In genomic region chr7:102425933-102426685, GRCm38 (mm10) we compare ENCODE assay signal across 16 mouse cellular contexts. TPM values are rescaled to one million over a fixed set of nuclear protein-coding genes. Genes with fewer than 3 reads are reported as not detected.
DNase-seq lines count a peak whose midpoint lies in the region; ATAC-seq and TF ChIP-seq lines count a peak whose summit lies in the region.
"Had no signal": no experiment of that assay in that cellular context is flagged by ENCODE, and none has a peak within 500 bp of the region (broad histone marks: within the 10 kb centered on the region; RNA-seq: fewer than 3 reads in every experiment).

No protein-coding gene starts in this region.

- no peaks in the 10 kb centered on the region; the same call in 1 of the 2 replicates for H3K36me3 ChIP-seq in lung, postnatal 0 days (ENCODE audit: insufficient read depth, low read length)
- H3K36me3 ChIP-seq in liver, embryonic 14.5 days (replicated peaks; ENCODE audit: control insufficient read depth, insufficient read depth, low read depth), result peaks cover 1% of the 10 kb centered on the region; the same call in 1 of the 2 replicates

- no peak for TF ChIP-seq CTCF in lung, postnatal 0 days (IDR thresholded peaks at IDR 0.05)
- no peak for TF ChIP-seq CTCF in bone marrow macrophage, adult 2 months (IDR thresholded peaks at IDR 0.05; ENCODE audit: low read depth, low read length)
- TF ChIP-seq CTCF in liver, embryonic 14.5 days (IDR thresholded peaks at IDR 0.05; ENCODE audit: low read depth), result no peak
- TF ChIP-seq CTCF in layer of hippocampus, adult 2 months (conservative IDR thresholded peaks at IDR 0.05), result no peak

- no peak overlapping the region for H3K27ac ChIP-seq in lung, postnatal 0 days (ENCODE audit: low read length)
- peak overlapping the region; percentile 83 for H3K27ac ChIP-seq in bone marrow macrophage, adult 2 months (ENCODE audit: insufficient read depth, low read depth, low read length)
- H3K27ac ChIP-seq in liver, embryonic 14.5 days, result no peak overlapping the region
- H3K27ac ChIP-seq in layer of hippocampus, adult 2 months, result no peak overlapping the region
- H3K27ac ChIP-seq: embryonic facial prominence, embryonic 15.5 days had no signal

- no peak overlapping the region for H3K4me2 ChIP-seq in lung, postnatal 0 days (replicated peaks; ENCODE audit: low read depth, low read length)
- H3K4me2 ChIP-seq in liver, embryonic 14.5 days (ENCODE audit: low read depth), result peak overlapping the region; percentile 6; the same call in 1 of the 2 replicates
- H3K4me2 ChIP-seq: embryonic facial prominence, embryonic 15.5 days had no signal

- no peak for TF ChIP-seq POLR2A in bone marrow macrophage, adult 2 months (IDR thresholded peaks at IDR 0.05; ENCODE audit: borderline replicate concordance, low read depth, low read length)

- no peaks in the 10 kb centered on the region for H3K9me3 ChIP-seq in lung, postnatal 0 days (ENCODE audit: low read length)
- no peaks in the 10 kb centered on the region for H3K9me3 ChIP-seq in liver, embryonic 14.5 days (ENCODE audit: control insufficient read depth, low read length)
- H3K9me3 ChIP-seq: embryonic facial prominence, embryonic 15.5 days had no signal

- no peak for TF ChIP-seq EP300 in lung, postnatal 0 days (IDR thresholded peaks at IDR 0.05)
- no peak for TF ChIP-seq EP300 in liver, embryonic 14.5 days (IDR thresholded peaks at IDR 0.05; ENCODE audit: low read depth)

- peak; percentile 22 for DNase-seq in lung, postnatal 0 days (ENCODE audit: low spot score)
- no peak for DNase-seq in lung, postnatal 25 days (ENCODE audit: low spot score)
- no peak for DNase-seq in liver, embryonic 14.5 days (ENCODE audit: low read depth in 3 of 3, low spot score in 3 of 3)
- DNase-seq in thymus, postnatal 14 days, result peak; percentile 40
- DNase-seq in layer of hippocampus, adult 2 months (ENCODE audit: low spot score in 2 of 2), result no peak
- no peak for DNase-seq in right cerebral cortex, postnatal 14 days
- DNase-seq in gastrocnemius, postnatal 4 days (ENCODE audit: low spot score in 2 of 2), result no peak
- DNase-seq: cerebellum, postnatal 14 days; kidney, adult 8-10 months; right cerebral cortex, postnatal 4 days had no signal

- H3K27me3 ChIP-seq in lung, postnatal 0 days (replicated peaks; ENCODE audit: insufficient read depth, low read length), result no peaks in the 10 kb centered on the region
- H3K27me3 ChIP-seq in liver, embryonic 14.5 days (ENCODE audit: control insufficient read depth, insufficient read depth, low read length), result no peaks in the 10 kb centered on the region
- H3K27me3 ChIP-seq: embryonic facial prominence, embryonic 15.5 days had no signal

- ATAC-seq in lung, postnatal 0 days, result no peak
- ATAC-seq in liver, embryonic 14.5 days (ENCODE audit: insufficient read depth), result no peak

- WGBS in lung, postnatal 0 days, result 38% methylated on average over 6 of the region's 6 CpGs
- WGBS in liver, embryonic 14.5 days (ENCODE audit: insufficient replicate concordance), result 37% methylated on average over 6 of the region's 6 CpGs

- H3K4me3 ChIP-seq in lung, postnatal 0 days (ENCODE audit: low read depth, low read length), result no peak overlapping the region
- peak overlapping the region; percentile 39 for H3K4me3 ChIP-seq in bone marrow macrophage, adult 2 months (ENCODE audit: insufficient read depth, low read length)
- H3K4me3 ChIP-seq in liver, embryonic 14.5 days (ENCODE audit: insufficient read depth in 1 of 2, low read depth in 2 of 2, low read length in 2 of 2), result no peak overlapping the region
- H3K4me3 ChIP-seq in layer of hippocampus, adult 2 months, result no peak overlapping the region
- H3K4me3 ChIP-seq: embryonic facial prominence, embryonic 15.5 days had no signal

- H3K4me1 ChIP-seq in lung, postnatal 0 days (ENCODE audit: insufficient read depth, low read depth, low read length), result no peaks in the 10 kb centered on the region
- H3K4me1 ChIP-seq in bone marrow macrophage, adult 2 months (ENCODE audit: control insufficient read depth, insufficient read depth, low read length), result peaks cover 33% of the 10 kb centered on the region
- no peaks in the 10 kb centered on the region for H3K4me1 ChIP-seq in liver, embryonic 14.5 days (replicated peaks; ENCODE audit: control insufficient read depth in 2 of 2, insufficient read depth in 2 of 2, low read length in 1 of 2)
- H3K4me1 ChIP-seq: embryonic facial prominence, embryonic 15.5 days had no signal

- no peak overlapping the region for H3K9ac ChIP-seq in lung, postnatal 0 days (replicated peaks; ENCODE audit: low read depth)
- no peak overlapping the region for H3K9ac ChIP-seq in liver, embryonic 14.5 days (replicated peaks)
- H3K9ac ChIP-seq: embryonic facial prominence, embryonic 15.5 days had no signal

RNA-seq across cellular contexts. Expression of gene Rrm1, which starts 15.4 kb away (rescaled TPM):
- polyA plus RNA-seq in lung, postnatal 0 days (2015; fragmentation: Nextera tagmentation; extraction: Ambion mirVana), result 20.7 and 25.2 TPM in 2 replicates
- 78.4 and 85.5 TPM in 2 replicates for polyA plus RNA-seq in bone marrow macrophage, adult 2 months (2012; ENCODE audit: insufficient read depth, insufficient read length, missing spikeins)
- polyA plus RNA-seq in liver, embryonic 14.5 days (2012; rRNA removed), result 67.5 and 107 TPM in 2 replicates
- 185 and 196 TPM in 2 replicates for polyA plus RNA-seq in liver, embryonic 14.5 days (2014; fragmentation: Nextera tagmentation; extraction: Ambion mirVana)
- total RNA-seq in layer of hippocampus, adult 2 months (2021), result 10 to 100 TPM; 10.8 to 13.0 TPM
- 10 to 100 TPM; 49.5 to 52.2 TPM for total RNA-seq in gastrocnemius, postnatal 4 days (2021)

RNA-seq across cellular contexts. Expression of gene Olfr543, which starts 55.4 kb away (rescaled TPM):
- polyA plus RNA-seq in lung, postnatal 0 days (2015; fragmentation: Nextera tagmentation; extraction: Ambion mirVana), result not detected in 2 replicates
- not detected in 2 replicates for polyA plus RNA-seq in bone marrow macrophage, adult 2 months (2012; ENCODE audit: insufficient read depth, insufficient read length, missing spikeins)
- not detected in 2 replicates for polyA plus RNA-seq in liver, embryonic 14.5 days (2012; rRNA removed)
- polyA plus RNA-seq in liver, embryonic 14.5 days (2014; fragmentation: Nextera tagmentation; extraction: Ambion mirVana), result 0.37 and 0.39 TPM in 2 replicates
- not detected for total RNA-seq in layer of hippocampus, adult 2 months (2021)
- total RNA-seq in gastrocnemius, postnatal 4 days (2021), result not detected
- total RNA-seq: adrenal gland, postnatal 4 days; gastrocnemius, adult 18-20 months; heart, postnatal 25 days; left cerebral cortex, adult 18-20 months had no signal

Comparison
In these comparisons a context has a peak if more than half of its experiments do, and no peak if none do; other contexts are left out.
1. DNase-seq: peak in lung, postnatal 0 days (single experiment) and thymus, postnatal 14 days (single experiment); none in lung, postnatal 25 days (single experiment), liver, embryonic 14.5 days (0 of 3), layer of hippocampus, adult 2 months (0 of 2), right cerebral cortex, postnatal 14 days (single experiment) and gastrocnemius, postnatal 4 days (0 of 2).